Mouse (Mus musculus) right cerebral cortex, postnatal 14 days (tissue): Measurements from ENCODE around the gene Fbxo28.

Experiments used
- DNase-seq: peaks from one replicate; pipeline ENCODE4 v3.0.0; 2022

The Fbxo28 gene

DNA sequence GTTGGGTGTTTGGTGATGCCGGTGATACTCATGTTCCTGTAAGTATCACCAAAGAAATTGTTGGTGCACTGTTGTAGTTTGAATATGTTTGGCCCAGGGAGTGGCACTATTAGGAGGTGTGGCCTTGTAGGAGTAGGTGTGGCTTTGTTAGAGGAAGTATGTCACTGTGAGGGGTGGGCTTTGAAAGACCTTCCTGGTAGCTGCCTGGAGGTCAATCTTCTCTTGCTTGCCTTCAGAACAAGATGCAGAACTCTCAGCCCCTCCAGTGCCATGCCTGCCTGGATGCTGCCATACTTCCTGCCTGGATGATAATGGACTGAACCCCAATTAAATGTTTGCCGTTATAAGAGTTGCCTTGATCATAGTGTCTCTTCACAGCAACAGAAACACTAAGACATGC lies 56.6 kb downstream of the Fbxo28 start:
- no peak for DNase-seq

DNA sequence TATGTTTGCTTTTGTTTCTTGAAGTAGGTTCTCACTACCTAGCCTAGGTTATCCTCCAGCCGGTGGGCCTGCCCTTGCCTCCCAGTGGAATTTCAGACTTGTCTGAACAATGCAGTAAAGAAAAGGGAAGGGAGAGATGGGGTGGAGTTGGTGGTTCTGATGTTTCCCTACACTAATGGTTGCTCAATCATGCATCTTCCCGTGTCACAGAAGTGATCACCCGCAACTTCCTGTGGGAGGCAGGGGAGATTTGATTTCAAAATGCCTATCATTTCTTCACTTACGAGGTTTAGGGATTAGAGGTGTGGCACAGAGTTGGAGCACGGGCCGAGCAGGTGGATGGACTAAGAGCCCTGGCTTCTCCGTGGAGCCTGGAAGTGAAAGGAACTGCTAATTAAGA lies 58.2 kb downstream of the Fbxo28 start:
- DNase-seq: no peak

DNA sequence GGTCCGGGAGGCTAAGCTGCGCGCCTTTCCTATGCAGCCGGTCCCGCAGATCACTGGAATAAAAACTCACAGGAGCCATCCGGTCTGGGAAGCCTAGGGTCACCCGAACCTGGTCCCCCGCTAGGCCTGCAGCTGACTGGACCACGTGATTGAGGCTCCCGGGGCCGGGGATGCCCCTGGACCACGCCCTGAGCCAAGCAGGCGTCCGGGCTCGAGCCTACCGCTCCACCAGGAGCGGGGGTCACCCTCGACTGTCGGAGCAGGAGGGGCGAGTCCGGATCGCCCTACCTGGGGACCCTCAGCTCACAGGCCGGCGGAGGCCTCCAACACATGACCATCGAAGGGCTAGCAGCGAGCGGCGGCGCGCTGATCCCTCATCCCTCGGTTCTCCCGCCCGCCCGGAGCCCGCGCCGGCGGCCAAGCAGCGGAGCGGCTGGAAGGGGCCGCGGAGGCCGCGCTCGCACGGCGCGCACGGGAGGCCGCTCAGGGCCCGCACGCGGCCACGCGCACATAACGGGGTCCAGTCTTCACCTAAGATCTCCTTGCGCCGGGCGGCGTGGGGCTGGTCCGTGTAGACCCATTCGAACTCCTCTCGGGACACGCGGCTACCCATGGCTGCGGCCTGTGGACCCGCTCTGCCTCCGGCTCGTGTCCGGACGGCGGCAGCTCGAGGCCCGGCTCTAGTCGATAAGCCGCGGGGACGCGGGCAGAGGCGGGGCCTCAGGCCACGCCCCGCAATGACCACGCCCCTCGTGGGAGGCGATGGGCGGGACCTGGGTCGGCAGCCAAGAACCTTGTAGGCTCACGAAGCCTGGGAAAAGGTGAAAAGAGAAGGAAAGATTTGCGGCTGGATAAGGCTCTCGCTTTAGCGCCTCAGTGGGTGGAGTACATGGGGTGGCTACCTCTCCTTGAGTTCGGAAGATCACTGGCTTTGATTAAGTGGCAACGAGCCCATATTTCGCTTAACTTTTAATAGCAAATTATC lies 59.0 kb downstream of the Fbxo28 start, which contains the start of gene Degs1:
TSS of gene Degs1 (minus strand) at position 714 of the 985 bp plus-strand sequence.
- DNase-seq: peak; percentile 85

DNA sequence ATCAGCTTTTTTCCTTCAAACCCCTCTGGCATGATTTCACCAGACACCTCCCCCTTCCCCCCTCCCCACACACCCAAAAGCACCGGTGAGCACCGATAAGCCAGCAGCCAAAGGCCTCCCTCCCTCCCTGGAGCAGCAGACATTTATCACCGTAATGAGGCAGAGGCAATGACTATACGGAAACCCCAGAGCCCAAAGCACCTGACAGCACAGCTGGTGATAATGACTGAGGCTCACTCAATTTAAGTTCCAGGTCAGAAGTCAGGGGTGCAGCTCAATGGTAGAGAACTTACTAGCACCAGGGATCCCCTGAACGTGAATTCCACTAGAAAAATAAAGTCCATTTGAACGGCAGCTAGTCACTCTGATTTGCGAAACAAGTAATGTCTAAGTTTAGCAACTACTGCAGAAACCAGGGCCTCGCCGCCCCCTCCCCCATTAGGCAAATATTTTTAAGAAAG lies 60.1 kb downstream of the Fbxo28 start:
- no peak for DNase-seq

DNA sequence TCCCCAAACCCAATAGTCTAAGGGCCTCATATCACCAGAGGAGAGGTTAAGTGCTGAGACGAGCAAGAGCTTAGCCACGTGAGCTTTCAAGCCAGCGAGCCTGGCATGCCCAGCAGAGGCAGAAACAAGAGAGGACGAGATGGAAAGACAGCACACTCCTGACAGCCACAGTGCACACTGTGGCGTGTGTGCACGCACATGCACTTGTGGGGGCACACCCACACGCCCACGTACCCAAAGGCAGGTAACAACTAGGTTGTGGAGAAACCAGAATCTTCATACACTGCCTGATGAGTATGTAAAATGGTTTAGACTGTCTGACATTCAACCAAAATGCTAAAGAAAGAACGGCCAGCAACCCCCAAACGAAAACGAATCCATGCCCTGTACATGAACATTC lies 60.9 kb downstream of the Fbxo28 start:
- no peak for DNase-seq

DNA sequence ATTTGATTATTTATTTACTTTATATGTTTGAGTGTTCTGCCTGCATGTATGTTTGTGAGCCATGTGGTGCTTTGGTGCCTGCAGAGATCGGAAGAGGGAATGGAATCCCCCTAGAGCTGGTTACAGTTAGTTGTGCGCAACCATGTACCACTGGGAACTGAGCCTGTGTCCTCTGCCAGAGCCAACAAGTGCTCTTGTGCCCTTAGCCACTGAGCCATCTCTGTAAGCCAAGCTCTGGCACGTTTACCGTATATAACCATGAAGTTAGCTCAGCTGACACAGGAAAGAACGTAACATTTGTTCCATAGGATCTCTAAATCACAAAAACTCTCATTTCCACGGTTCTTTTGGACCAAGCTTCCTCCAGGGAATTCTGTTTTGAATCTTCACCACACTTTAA lies 61.4 kb downstream of the Fbxo28 start:
- DNase-seq: no peak

DNA sequence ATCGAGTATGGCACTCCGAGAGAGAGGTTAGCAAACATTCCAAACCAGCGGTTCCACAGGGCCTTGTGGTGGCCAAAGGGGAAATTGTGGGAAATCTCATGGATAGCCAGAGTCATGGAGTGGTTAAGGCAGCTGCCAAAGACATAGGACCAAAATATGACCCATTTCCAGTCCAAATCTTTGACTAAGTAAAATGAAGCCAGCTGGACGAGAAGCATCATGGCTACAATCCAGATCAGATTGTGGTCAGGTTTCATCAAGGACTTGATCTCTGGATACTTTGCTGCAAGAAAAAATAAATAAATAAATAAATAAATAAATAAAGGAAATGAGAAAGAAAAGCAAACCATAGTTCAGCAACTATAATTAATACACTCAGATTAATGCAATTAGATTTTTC lies 62.0 kb downstream of the Fbxo28 start:
- DNase-seq: no peak

DNA sequence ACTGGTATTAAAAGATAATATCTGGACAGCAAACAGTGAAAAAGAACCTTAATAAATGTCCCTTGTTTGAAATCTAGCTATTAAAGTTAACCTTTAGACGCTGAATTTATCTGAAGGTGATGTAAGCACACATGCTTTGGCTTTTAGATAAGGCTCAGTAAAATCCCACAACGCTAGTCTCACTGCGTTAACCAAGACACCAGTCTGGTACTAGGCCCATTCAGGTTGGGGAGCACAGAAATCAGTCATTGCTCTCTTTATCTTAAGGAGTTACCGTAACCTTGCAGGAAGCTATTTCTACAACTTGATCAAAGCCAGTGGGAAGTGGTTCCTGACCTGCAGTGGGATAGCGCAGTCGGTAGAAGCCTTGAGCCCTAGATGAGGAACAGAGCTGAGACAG lies 66.3 kb downstream of the Fbxo28 start:
- DNase-seq: no peak

DNA sequence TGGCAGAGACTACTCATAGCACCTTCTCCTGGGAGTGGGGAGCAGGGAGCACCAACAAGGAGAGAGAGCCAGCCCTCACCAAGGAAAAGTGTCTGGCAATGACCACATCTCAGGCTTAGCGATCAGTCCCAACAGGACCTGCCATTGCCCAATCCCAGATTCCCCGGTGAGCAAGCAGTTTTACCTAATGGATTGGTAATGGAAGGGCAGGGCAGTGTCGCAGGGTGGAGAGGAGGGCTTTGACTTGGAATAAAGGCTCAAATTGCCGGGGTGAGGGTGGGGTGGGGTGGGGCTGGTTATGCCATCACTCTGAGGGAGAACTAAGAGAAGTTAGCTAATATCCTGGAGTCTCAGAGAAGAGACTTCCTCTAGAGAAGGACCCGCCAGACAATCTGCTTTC lies 69.8 kb downstream of the Fbxo28 start:
- DNase-seq: no peak

DNA sequence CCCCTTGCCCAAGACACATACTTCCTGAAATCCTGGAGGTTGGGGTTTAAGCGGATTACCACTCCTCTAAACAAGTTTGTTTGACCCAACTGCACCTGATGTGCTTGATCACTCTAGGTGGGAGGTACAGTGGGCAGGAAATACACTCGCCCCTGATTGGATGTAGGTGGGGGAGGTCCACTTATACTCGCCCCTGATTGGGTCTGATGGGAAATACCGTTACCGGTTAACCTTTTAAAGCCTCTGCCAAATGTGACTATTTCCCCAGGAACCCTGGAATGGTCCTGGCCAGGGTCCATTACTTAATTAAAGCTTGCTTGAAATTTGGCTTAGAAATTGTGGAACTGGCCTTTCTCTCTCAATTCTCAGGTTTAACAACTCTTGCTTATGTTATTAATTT lies 70.3 kb downstream of the Fbxo28 start:
- DNase-seq: no peak

DNA sequence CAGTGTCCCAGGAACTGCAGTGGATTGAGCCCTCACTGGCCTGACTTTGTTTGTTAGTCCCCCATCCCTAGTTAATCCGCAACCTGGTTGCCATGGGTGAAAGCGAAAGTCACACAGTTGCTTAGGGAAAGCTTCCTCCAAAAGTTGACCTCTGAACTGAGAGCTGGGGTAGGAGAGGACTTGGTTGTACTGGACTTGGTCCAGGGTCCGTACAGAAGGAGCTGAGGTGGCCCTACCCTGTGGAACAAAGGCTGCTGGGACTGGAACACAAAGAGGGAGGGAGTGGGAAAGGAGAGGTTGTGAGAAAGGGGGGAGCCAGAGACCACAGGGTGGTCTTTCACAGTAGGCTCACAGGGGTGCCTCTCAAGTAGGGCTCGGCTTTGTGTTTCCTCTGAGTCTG lies 73.1 kb downstream of the Fbxo28 start:
- no peak for DNase-seq

DNA sequence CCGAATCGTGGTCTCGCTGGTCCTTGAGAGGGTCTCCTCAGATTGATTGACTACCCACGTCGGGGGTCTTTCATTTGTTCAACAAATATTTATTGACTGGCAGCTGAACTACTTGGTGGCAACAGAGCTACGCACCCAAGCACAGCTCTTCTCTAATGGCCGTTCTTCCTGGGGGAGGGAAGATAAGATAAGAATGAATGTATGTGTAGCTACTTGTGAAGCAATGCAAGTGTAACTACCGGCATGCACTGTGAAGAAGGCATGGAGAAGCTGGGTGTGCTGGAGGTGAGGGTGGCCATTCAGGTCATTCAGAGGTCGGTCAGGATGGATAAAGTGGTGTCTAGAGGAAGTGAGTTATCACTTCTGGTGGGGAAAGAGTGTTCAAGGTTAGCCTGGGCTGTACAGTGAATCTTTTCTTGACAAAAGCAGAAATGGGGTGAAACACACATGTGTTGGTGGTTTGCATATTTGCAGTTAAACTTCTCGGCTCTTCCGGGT lies 75.4 kb downstream of the Fbxo28 start:
- DNase-seq: no peak
